Mouse (Mus musculus): Measurements from ENCODE around the gene Armh2.

GRCm38 (mm10) chr13:24761083-24761402 is 20.0 kb downstream of the Armh2 start:
- TF ChIP-seq CTCF (IDR thresholded peaks at IDR 0.05; ENCODE audit: insufficient read depth, low read depth, low read length), result no peak
- no peak for TF ChIP-seq POLR2A (IDR thresholded peaks at IDR 0.05; ENCODE audit: insufficient read depth, low read depth, low read length)
